Mouse (Mus musculus): ENCODE data around the gene Impg1.

- TF ChIP-seq CTCF (conservative IDR thresholded peaks at IDR 0.05; ENCODE audit: insufficient read depth, insufficient read length, low read depth, low read length), result no peak
- TF ChIP-seq POLR2A (IDR thresholded peaks at IDR 0.05; ENCODE audit: low read depth, low read length), result no peak
These were observed 149.4 kb downstream of the Impg1 start for GRCm38 (mm10) chr9:80315922-80316321.
